15 mouse cellular contexts compared by ENCODE assay signal in genomic region chr2:72915245-72915930, GRCm38 (mm10).
"Had no signal": no experiment of that assay in that cellular context is flagged by ENCODE, and none has a peak within 500 bp of the region (broad histone marks: within the 10 kb centered on the region; RNA-seq: fewer than 3 reads in every experiment).

No protein-coding gene starts in this region.

- H3K9ac ChIP-seq: kidney, embryonic 15.5 days; limb, embryonic 12.5 days; liver, embryonic 13.5 days; liver, postnatal 0 days; lung, embryonic 15.5 days; stomach, embryonic 15.5 days had no signal

- ATAC-seq: liver, postnatal 0 days; midbrain, embryonic 16.5 days had no signal

- H3K4me1 ChIP-seq: kidney, embryonic 15.5 days; liver, embryonic 13.5 days; lung, embryonic 15.5 days; megakaryocyte, embryonic 14.5 days; stomach, embryonic 15.5 days had no signal

- H3K36me3 ChIP-seq: kidney, embryonic 15.5 days; limb, embryonic 12.5 days; liver, embryonic 13.5 days; lung, embryonic 15.5 days; stomach, embryonic 15.5 days had no signal

- H3K4me3 ChIP-seq: kidney, embryonic 15.5 days; limb, embryonic 12.5 days; liver, embryonic 13.5 days; lung, embryonic 15.5 days; megakaryocyte, embryonic 14.5 days; stomach, embryonic 15.5 days had no signal

- DNase-seq: kidney, postnatal 14 days; liver; liver, embryonic 13.5 days; liver, postnatal 0 days; lung, postnatal 14 days; right cerebral cortex, postnatal 14 days; thymus, postnatal 4 days had no signal

- H3K9me3 ChIP-seq: kidney, embryonic 15.5 days; limb, embryonic 12.5 days; liver, embryonic 13.5 days; lung, embryonic 15.5 days; stomach, embryonic 15.5 days had no signal

- H3K27ac ChIP-seq: kidney, embryonic 15.5 days; limb, embryonic 12.5 days; liver, embryonic 13.5 days; lung, embryonic 15.5 days; macrophage; stomach, embryonic 15.5 days had no signal

- H3K4me2 ChIP-seq: kidney, embryonic 15.5 days; limb, embryonic 12.5 days; liver, embryonic 13.5 days; lung, embryonic 15.5 days; midbrain, embryonic 11.5 days; stomach, embryonic 15.5 days had no signal

- H3K27me3 ChIP-seq: kidney, embryonic 15.5 days; limb, embryonic 12.5 days; liver, embryonic 13.5 days; lung, embryonic 15.5 days; stomach, embryonic 15.5 days had no signal
